Mouse (Mus musculus) liver, embryonic 11.5 days (tissue): Measurements from ENCODE around the gene Dnajb4. TPM values are rescaled to one million over a fixed set of nuclear protein-coding genes. Genes with fewer than 3 reads are reported as not detected.

Experiments
- ATAC-seq: fragments of 200-750 bp; cut with Nextera tagmentation; replicated peaks from 2 replicates; pipeline ENCODE4 v1.8.0; 2017; ENCODE audit warnings: moderate number of reproducible peaks, mild to moderate bottlenecking, moderate TSS enrichment, moderate library complexity; ENCODE audit not compliant: low FRiP score
- DNase-seq: peaks from one replicate; pipeline ENCODE4 v3.0.0-alpha.2; 2017; ENCODE audit warnings: low spot score
- H3K27ac ChIP-seq: fragments of 300-500 bp; sonication (generic); 2 replicates; pipeline ENCODE4 v1.5.1; 2014; ENCODE audit warnings: mild to moderate bottlenecking, low read depth, low read length, control low read depth
- H3K27me3 ChIP-seq: fragments of 300-500 bp; sonication (generic); replicated peaks from 2 replicates; pipeline ENCODE4 v1.6.1; 2014; ENCODE audit warnings: low read length, mixed read lengths; ENCODE audit not compliant: control insufficient read depth, insufficient read depth
- H3K36me3 ChIP-seq: fragments of 300-500 bp; sonication (generic); 2 replicates; pipeline ENCODE4 v1.6.1; 2014; ENCODE audit warnings: mild to moderate bottlenecking, low read length, moderate library complexity, mixed read lengths; ENCODE audit not compliant: control insufficient read depth, insufficient read depth
- H3K4me1 ChIP-seq: fragments of 300-500 bp; sonication (generic); replicated peaks from 2 replicates; pipeline ENCODE4 v1.6.1; 2014; ENCODE audit warnings: low read length, mixed read lengths; ENCODE audit not compliant: control insufficient read depth, insufficient read depth
- H3K4me2 ChIP-seq: fragments of 300-500 bp; sonication (generic); 2 replicates; pipeline ENCODE4 v1.6.1; 2014; ENCODE audit warnings: mild to moderate bottlenecking, control low read depth, moderate library complexity
- H3K4me3 ChIP-seq: fragments of 300-500 bp; sonication (generic); 2 replicates; pipeline ENCODE4 v1.5.1; 2014; ENCODE audit warnings: low read depth, low read length, control low read depth
- H3K9ac ChIP-seq: fragments of 300-500 bp; sonication (generic); 2 replicates; pipeline ENCODE4 v1.6.1; 2014; ENCODE audit warnings: low read depth, low read length, control low read depth
- H3K9me3 ChIP-seq: fragments of 300-500 bp; sonication (generic); 2 replicates; pipeline ENCODE4 v1.6.1; 2016; ENCODE audit warnings: low read length, inconsistent platforms, mixed read lengths; ENCODE audit not compliant: control insufficient read depth
- WGBS: fragments of 180-500 bp; shearing (Covaris S2); extraction: QIAGEN DNeasy Blood & Tissue Kit; methylation state at CpG from one replicate; pipeline ENCODE4 v1.1.7; 2014; 5-methylcytosine and 5-hydroxymethylcytosine counted together
- polyA plus RNA-seq: library from polyadenylated mRNA; unstranded; fragments of >200 nt; fragmentation: Nextera tagmentation; extraction: Ambion mirVana; gene quantifications from 2 replicates; pipeline ENCODE4 v1.2.1, GENCODE M21; 2014

The Dnajb4 gene
- polyA plus RNA-seq, 1 experiment from 2014 or later, result 29.7 TPM

- Histone ChIP-seq H3K4me2 (peak overlapping the region; percentile 95), H3K36me3 (peaks cover 30% of the 10 kb centered on the region), H3K27ac (no peak overlapping the region), H3K9ac (no peak overlapping the region; the same call in 1 of the 2 replicates), H3K9me3 (no peaks in the 10 kb centered on the region), H3K4me3 (peak overlapping the region; percentile 11; the same call in 1 of the 2 replicates), H3K27me3 (no peaks in the 10 kb centered on the region), H3K4me1 (peaks cover 25% of the 10 kb centered on the region)
- no peak for DNase-seq
- ATAC-seq, result no peak
- 47% methylated on average over 3 of the region's 3 CpGs for WGBS
These were observed 3.3 kb upstream of the Dnajb4 start for GRCm38 (mm10) chr3:152213416-152213815.

- no peaks in the 10 kb centered on the region for H3K27me3 ChIP-seq
- ATAC-seq (no peak), DNase-seq (no peak)
- no peaks in the 10 kb centered on the region for H3K9me3 ChIP-seq
- 7% methylated on average over 7 of the region's 7 CpGs for WGBS
- peaks cover 21% of the 10 kb centered on the region for H3K36me3 ChIP-seq
- H3K9ac ChIP-seq, result peak overlapping the region; percentile 100
- no peak overlapping the region for H3K27ac ChIP-seq
- H3K4me2 ChIP-seq, result peak overlapping the region; percentile 95
- H3K4me3 ChIP-seq, result peak overlapping the region; percentile 95
- peaks cover 29% of the 10 kb centered on the region for H3K4me1 ChIP-seq
These were observed 1.7 kb upstream of the Dnajb4 start for GRCm38 (mm10) chr3:152211731-152212279.

- Histone ChIP-seq H3K27ac (peak overlapping the region; percentile 91), H3K27me3 (no peaks in the 10 kb centered on the region), H3K4me1 (peaks cover 29% of the 10 kb centered on the region), H3K4me2 (peak overlapping the region; percentile 95), H3K36me3 (peaks cover 12% of the 10 kb centered on the region), H3K9ac (peak overlapping the region; percentile 100), H3K4me3 (peak overlapping the region; percentile 95), H3K9me3 (no peaks in the 10 kb centered on the region)
- peak; percentile 46 for ATAC-seq
- peak; percentile 71 for DNase-seq
- WGBS, result under 1% methylated on average over 58 of the region's 68 CpGs
These were observed 758 bp upstream of the Dnajb4 start for GRCm38 (mm10) chr3:152210728-152211391.

GRCm38 (mm10) chr3:152209177-152209966, 730 bp downstream of the Dnajb4 start:
- Histone ChIP-seq H3K9me3 (no peaks in the 10 kb centered on the region), H3K9ac (peak overlapping the region; percentile 100), H3K27me3 (no peaks in the 10 kb centered on the region), H3K4me2 (peak overlapping the region; percentile 91), H3K4me3 (peak overlapping the region; percentile 95), H3K27ac (peak overlapping the region; percentile 97), H3K4me1 (peaks cover 29% of the 10 kb centered on the region), H3K36me3 (peaks cover 8% of the 10 kb centered on the region; the same call in 1 of the 2 replicates)
- WGBS, result 5% methylated on average over 25 of the region's 25 CpGs
- DNase-seq, result no peak
- ATAC-seq, result peak; percentile 27

GRCm38 (mm10) chr3:152208096-152208885, 1.8 kb downstream of the Dnajb4 start:
- WGBS, result 89% methylated on average over 7 of the region's 7 CpGs
- H3K9me3 ChIP-seq, result no peaks in the 10 kb centered on the region
- peak overlapping the region; percentile 91 for H3K4me2 ChIP-seq
- ATAC-seq (no peak), DNase-seq (no peak)
- H3K4me3 ChIP-seq, result peak overlapping the region; percentile 22; the same call in 1 of the 2 replicates
- no peak overlapping the region for H3K27ac ChIP-seq
- H3K27me3 ChIP-seq, result no peaks in the 10 kb centered on the region
- H3K4me1 ChIP-seq, result peaks cover 32% of the 10 kb centered on the region
- H3K36me3 ChIP-seq, result peaks cover 8% of the 10 kb centered on the region; the same call in 1 of the 2 replicates
- no peak overlapping the region for H3K9ac ChIP-seq

GRCm38 (mm10) chr3:152207156-152207555, 2.9 kb downstream of the Dnajb4 start:
- H3K9me3 ChIP-seq, result no peaks in the 10 kb centered on the region
- H3K27me3 ChIP-seq, result no peaks in the 10 kb centered on the region
- no peak overlapping the region for H3K4me3 ChIP-seq
- no peak overlapping the region for H3K27ac ChIP-seq
- no peak overlapping the region for H3K4me2 ChIP-seq
- peaks cover 21% of the 10 kb centered on the region for H3K4me1 ChIP-seq
- no peak overlapping the region for H3K9ac ChIP-seq
- no peak for DNase-seq
- no peak for ATAC-seq
- 92% methylated on average over 4 of the region's 4 CpGs for WGBS
- H3K36me3 ChIP-seq, result 0 out of 2 replicates have a peak, but pooled peaks cover 4% of the 10 kb centered on the region

- Histone ChIP-seq H3K9me3 (no peaks in the 10 kb centered on the region), H3K4me3 (no peak overlapping the region), H3K27ac (no peak overlapping the region), H3K36me3 (0 out of 2 replicates have a peak, but pooled peaks cover 4% of the 10 kb centered on the region), H3K9ac (no peak overlapping the region), H3K27me3 (no peaks in the 10 kb centered on the region), H3K4me2 (no peak overlapping the region), H3K4me1 (peaks cover 16% of the 10 kb centered on the region)
- no peak for ATAC-seq
- DNase-seq, result no peak
- WGBS, result 69% methylated on average over 3 of the region's 3 CpGs
These were observed 5.5 kb downstream of the Dnajb4 start for GRCm38 (mm10) chr3:152204577-152204976.

- no peak overlapping the region for H3K4me2 ChIP-seq
- no peak overlapping the region for H3K27ac ChIP-seq
- H3K9me3 ChIP-seq, result no peaks in the 10 kb centered on the region
- H3K4me1 ChIP-seq, result peaks cover 14% of the 10 kb centered on the region
- H3K36me3 ChIP-seq, result 0 out of 2 replicates have a peak, but pooled peaks cover 4% of the 10 kb centered on the region
- H3K4me3 ChIP-seq, result no peak overlapping the region
- H3K27me3 ChIP-seq, result no peaks in the 10 kb centered on the region
- DNase-seq, result no peak
- no peak overlapping the region for H3K9ac ChIP-seq
- ATAC-seq, result peak; percentile 17; the same call in 1 of the 2 replicates
- 55% methylated on average over 3 of the region's 3 CpGs for WGBS
These were observed 6.1 kb downstream of the Dnajb4 start for GRCm38 (mm10) chr3:152203996-152204395.
